Mouse (Mus musculus): ENCODE results near the gene Vti1a.

Gene Vti1a

DNA sequence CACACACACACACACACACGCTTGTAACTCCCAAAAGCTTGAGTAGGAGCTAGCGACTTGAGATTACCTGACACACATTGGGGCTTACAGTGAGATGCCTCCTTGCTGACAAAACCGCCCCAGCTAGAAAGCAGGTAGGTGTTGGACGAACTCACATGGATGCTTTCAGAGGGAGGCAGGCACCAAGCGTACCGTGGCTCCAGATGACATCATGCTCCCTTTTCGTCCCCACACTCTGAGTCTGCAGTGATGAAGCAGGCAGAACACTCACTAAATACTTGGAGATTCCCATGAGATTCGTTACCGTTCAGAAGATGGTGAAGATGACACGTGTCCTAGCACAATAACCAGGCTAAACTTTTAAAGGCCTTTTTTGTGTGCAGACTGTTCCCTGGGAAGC is 245.4 kb downstream of the Vti1a start:
- no peak for DNase-seq (ENCODE audit: low read depth, low spot score)

GRCm38 (mm10) chr19:55562487-55563147 is 246.5 kb downstream of the Vti1a start:
- DNase-seq (ENCODE audit: low read depth, low spot score) = no peak

DNA sequence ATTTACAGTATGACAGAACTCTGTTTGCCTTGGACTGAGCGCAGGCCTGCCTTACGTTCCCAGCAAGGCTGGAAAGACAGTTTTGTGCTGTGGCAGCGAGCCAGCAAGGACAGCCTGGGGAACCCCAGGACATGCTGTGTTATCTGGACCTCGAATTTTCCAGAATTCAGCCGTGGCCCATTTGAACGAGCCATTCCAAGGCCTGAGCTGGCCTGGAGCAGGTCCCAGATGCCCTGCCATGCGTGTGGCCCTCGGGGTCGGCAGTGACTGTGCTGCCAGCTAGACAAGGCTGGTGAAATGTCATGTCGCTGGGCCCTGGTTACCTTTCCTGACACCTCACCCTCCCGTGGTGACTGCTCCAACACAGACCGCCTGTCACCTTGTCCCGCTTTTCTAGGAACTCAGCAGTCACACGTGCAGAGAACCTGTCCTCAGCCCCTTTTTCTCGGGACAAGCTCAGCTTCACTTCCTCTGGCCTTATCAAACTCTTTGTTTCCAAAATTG is 247.1 kb downstream of the Vti1a start:
- DNase-seq (ENCODE audit: low read depth, low spot score) = no peak

- DNase-seq (ENCODE audit: low read depth, low spot score) = no peak
Observed at GRCm38 (mm10) chr19:55564104-55564938, 248.2 kb downstream of the Vti1a start.

DNA sequence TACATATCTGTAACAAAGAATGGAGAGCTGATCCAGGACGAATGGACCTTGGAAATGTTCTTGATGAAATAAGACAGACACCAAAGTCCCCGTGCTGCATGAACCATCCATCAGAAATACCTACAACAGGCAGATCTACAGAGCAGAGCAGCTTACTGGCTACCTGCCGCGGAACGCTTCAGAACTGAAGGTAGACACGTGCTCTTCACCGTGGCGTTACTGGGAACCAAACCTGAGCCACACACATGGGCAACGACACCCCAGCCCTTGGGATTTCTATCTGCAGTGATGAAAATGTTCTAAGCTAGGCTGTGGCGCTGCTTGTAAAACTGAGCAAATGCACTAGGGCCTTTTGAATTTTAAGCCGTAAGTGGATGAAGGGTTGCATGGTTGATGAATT is 249.0 kb downstream of the Vti1a start:
- no peak for DNase-seq (ENCODE audit: low read depth, low spot score)

GRCm38 (mm10) chr19:55565523-55566369 is 249.7 kb downstream of the Vti1a start:
- DNase-seq (ENCODE audit: low read depth, low spot score) = no peak

GRCm38 (mm10) chr19:55569114-55569513 is 253.0 kb downstream of the Vti1a start:
- DNase-seq (ENCODE audit: low read depth, low spot score) = no peak

GRCm38 (mm10) chr19:55569894-55570293 is 253.8 kb downstream of the Vti1a start:
- DNase-seq (ENCODE audit: low read depth, low spot score) = no peak

DNA sequence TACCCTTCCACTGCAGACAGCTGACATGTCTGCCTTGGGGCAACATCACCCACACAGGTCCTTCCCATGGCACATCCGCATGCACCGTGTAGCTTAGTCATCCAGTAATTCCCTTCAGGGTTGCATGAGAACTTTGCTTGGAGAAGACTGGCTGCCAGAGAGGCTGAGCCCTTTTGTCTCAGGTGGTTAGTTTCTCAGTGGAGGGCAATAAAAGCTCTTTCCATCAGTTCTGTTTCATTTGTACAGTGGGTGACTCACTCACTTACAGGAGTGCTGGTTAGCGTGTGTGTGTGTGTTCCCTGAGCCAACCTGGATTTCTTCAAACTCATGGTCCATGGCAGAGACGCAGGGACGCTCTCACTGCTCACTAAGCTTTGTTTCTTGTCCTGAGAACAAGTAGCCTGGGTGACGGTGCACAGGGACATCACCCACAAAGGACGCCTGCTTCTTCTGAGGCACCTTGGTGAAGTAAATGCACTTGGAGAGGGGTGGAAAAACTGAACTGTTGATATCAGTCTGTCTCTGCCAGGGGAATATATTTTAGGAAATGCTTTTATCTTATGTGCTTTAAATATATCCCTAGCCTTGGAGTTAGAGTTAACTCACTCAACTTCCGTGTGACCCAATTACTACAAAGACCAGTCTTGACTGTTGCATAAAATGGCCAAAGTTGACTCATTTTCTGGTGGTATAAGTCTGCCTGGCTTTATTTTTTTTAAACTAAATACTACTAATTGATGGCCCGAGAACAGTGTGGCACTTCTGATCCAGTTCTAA is 254.6 kb downstream of the Vti1a start:
- no peak for DNase-seq (ENCODE audit: low read depth, low spot score)

DNA sequence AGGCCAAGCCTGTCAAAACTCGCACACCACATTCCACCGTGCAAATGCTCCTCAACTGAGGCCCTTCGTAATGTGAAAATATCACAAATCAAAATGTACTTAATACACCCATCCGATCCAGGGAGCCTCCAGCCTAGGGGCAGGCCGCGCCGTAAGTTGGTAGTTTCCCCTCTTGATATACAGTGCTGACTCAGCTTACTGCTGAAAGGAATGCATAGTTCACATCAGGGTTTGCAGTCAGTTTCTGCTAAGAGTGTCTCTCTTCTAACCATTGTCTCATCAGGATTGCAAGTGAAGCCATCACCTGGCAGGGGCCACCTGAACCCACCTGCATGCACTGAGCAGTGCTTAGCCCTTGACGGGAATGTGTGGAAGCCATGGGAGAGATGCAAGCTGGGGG is 255.4 kb downstream of the Vti1a start:
- no peak for DNase-seq (ENCODE audit: low read depth, low spot score)

DNA sequence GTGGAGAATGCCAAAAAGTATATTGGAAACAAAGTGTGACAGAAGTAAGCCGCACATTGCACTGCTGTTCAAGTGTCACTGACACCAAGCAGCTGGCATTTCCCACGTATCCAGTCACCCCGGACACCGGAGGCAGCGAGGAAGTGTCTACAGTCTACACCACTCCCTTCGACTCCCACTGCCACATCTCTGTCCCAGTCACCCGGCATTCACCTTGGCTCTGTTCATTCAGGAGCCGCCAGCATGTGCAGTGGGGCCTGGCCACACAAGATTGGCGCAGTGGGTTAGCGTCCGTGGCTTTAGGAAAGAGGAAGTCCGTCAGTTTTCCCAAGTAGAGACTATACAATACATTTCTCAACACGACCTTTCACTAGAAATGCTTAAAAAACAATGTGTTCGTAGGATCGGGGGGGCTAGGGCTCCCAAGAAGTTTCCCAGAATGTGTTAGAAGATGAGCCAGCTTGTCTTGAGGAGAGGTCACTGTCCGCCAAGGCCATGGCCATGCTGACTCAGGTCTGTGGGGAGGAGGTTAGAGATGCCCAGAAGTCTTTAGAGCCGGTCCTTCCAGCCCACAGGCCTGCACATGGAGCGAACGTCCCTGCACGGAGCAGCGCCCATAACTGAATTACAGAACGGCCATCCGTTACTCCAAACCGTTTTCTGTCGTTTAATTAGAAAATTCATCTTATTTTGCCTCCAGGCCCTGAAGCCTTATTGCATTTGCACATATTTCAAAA is 261.4 kb downstream of the Vti1a start:
- no peak for DNase-seq (ENCODE audit: low read depth, low spot score)

- DNase-seq (ENCODE audit: low read depth, low spot score) = peak; percentile 82
Observed at GRCm38 (mm10) chr19:55578094-55579085, 262.3 kb downstream of the Vti1a start.

- DNase-seq (ENCODE audit: low read depth, low spot score) = no peak
Observed at GRCm38 (mm10) chr19:55579310-55579709, 263.2 kb downstream of the Vti1a start.

- DNase-seq (ENCODE audit: low read depth, low spot score) = no peak
Observed at GRCm38 (mm10) chr19:55580152-55580551, 264.1 kb downstream of the Vti1a start.

DNA sequence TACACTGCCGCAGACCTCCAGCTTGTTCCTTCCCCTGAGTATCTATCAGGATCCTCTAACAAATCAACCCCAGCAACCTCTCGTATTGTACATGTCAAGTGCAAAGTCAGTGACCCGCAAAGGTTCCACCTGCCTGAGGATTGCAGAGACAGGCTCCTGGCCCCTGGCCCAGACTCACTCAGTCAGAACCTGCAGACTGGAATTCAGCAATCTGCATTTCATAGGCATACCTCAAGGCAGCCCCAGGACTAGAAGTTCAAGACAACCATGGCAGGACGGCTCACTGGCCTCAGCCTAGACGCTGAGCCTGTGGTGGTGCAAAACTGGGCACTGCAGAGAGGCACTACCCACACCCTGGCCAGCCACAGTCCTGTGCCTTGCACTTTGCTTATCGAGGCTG is 264.6 kb downstream of the Vti1a start:
- DNase-seq (ENCODE audit: low read depth, low spot score) = no peak

DNA sequence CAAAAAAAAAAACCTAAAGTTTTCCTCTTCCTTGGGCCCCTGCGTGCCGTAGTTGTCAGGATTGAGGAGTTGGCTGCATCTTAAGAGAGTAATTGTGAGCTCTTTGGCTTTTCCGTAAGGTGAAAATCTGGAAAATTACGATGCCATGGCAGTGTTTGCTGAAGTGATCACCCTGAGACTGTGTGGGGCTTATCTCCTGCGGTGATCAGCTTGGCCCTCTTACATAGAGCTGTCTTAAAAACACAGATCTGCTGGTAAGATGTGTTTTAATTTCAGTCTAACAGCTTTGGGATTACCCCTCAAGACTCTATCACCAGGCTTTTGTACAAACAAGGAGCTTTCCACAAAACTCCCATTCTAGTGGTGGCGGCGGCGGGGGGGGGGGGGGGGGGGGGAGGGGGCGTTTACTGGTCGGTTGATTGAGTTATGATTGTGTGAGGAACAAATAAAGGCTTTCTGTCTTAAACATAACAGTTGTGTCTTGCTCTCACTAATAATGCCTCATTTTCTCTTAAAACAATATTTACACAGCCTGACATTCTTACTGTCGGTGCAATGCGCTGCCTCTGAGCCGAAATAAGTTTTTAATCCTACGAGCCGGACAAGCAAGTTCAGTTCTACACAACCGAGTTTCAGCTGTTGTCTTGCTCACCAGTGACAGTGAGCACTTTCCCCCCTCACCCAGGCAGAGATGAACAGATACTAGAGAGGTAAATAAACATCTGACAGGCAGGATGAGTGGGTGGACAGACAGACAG is 267.0 kb downstream of the Vti1a start:
- no peak for DNase-seq (ENCODE audit: low read depth, low spot score)

- DNase-seq (ENCODE audit: low read depth, low spot score) = no peak
Observed at GRCm38 (mm10) chr19:55585270-55586224, 269.5 kb downstream of the Vti1a start.

Data from ES-CJ7 (cell line).